Mouse (Mus musculus): ENCODE measurements around the gene 4931406P16Rik. TPM values are rescaled to one million over a fixed set of nuclear protein-coding genes. Genes with fewer than 3 reads are reported as not detected.

The 4931406P16Rik gene
- polyA plus RNA-seq, 1 experiment from 2014 or later, result 40.5 TPM

- Histone ChIP-seq H3K36me3 (ENCODE audit: control insufficient read depth, insufficient read depth, low read length) (peaks cover 89% of the 10 kb centered on the region), H3K4me1 (ENCODE audit: control insufficient read depth in 2 of 2, insufficient read depth in 2 of 2, low read length in 2 of 2) (no peaks in the 10 kb centered on the region), H3K27me3 (ENCODE audit: control insufficient read depth, insufficient read depth, low read length) (no peaks in the 10 kb centered on the region), H3K27ac (replicated peaks in 1 of 2; ENCODE audit: control insufficient read depth in 1 of 2, insufficient read depth in 1 of 2, low read depth in 2 of 2, low read length in 2 of 2) (peak overlapping the region in 1 of 2 experiments; percentile 51; a peak in 1 of 4 replicates), H3K4me2 (ENCODE audit: low read length) (no peak overlapping the region), H3K9ac (ENCODE audit: low read length) (no peak overlapping the region), H3K9me3 (ENCODE audit: control insufficient read depth, low read length) (no peaks in the 10 kb centered on the region), H3K4me3 (ENCODE audit: control insufficient read depth in 1 of 2, insufficient read depth in 1 of 2, low read depth in 1 of 2, low read length in 2 of 2) (no peak overlapping the region)
- 68% methylated on average over 3 of the region's 3 CpGs for WGBS
- ATAC-seq (ENCODE audit: insufficient number of reproducible peaks, insufficient read depth, low FRiP score, low read depth), result no peak
These were observed 58.2 kb downstream of the 4931406P16Rik start for GRCm38 (mm10) chr7:34255137-34255536.

DNA sequence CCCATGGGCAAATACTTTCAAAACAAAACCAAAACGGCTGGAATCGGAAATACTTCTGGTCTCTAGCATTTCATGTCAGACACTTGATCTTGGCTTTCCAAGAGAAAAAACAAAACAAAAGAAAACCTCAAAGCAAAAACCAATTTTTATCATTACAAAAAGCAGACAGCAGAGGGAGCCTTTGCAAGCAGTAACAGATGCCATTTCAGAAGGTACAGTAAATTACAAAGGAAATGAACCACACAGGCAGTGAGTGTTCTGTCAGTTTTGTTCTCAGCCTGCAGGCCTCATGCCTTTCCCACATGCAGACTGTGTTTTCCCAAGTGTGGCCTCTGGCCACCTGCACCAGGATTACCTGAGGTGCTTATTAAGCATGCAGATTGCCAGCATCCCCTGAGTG is 61.3 kb downstream of the 4931406P16Rik start:
- Histone ChIP-seq H3K4me1 (ENCODE audit: control insufficient read depth in 2 of 2, insufficient read depth in 2 of 2, low read length in 2 of 2) (no peaks in the 10 kb centered on the region), H3K4me3 (ENCODE audit: control insufficient read depth in 1 of 2, insufficient read depth in 1 of 2, low read depth in 1 of 2, low read length in 2 of 2) (no peak overlapping the region), H3K36me3 (ENCODE audit: control insufficient read depth, insufficient read depth, low read length) (peaks cover 90% of the 10 kb centered on the region), H3K4me2 (ENCODE audit: low read length) (no peak overlapping the region), H3K9ac (ENCODE audit: low read length) (no peak overlapping the region), H3K27ac (replicated peaks in 1 of 2; ENCODE audit: control insufficient read depth in 1 of 2, insufficient read depth in 1 of 2, low read depth in 2 of 2, low read length in 2 of 2) (no peak overlapping the region), H3K27me3 (ENCODE audit: control insufficient read depth, insufficient read depth, low read length) (no peaks in the 10 kb centered on the region), H3K9me3 (ENCODE audit: control insufficient read depth, low read length) (no peaks in the 10 kb centered on the region)
- 82% methylated on average over 2 of the region's 2 CpGs for WGBS
- no peak for ATAC-seq (ENCODE audit: insufficient number of reproducible peaks, insufficient read depth, low FRiP score, low read depth)

- H3K9ac ChIP-seq (ENCODE audit: low read length), result no peak within 1 kb of the TSS
- H3K27ac ChIP-seq (replicated peaks in 1 of 2; ENCODE audit: control insufficient read depth in 1 of 2, insufficient read depth in 1 of 2, low read depth in 2 of 2, low read length in 2 of 2), result no peak within 1 kb of the TSS
- H3K9me3 ChIP-seq (ENCODE audit: control insufficient read depth, low read length), result no peaks in the 10 kb centered on the region
- no peak within 1 kb of the TSS for H3K4me2 ChIP-seq (ENCODE audit: low read length)
- ATAC-seq (ENCODE audit: insufficient number of reproducible peaks, insufficient read depth, low FRiP score, low read depth), result no peak
- peaks cover 88% of the 10 kb centered on the region for H3K36me3 ChIP-seq (ENCODE audit: control insufficient read depth, insufficient read depth, low read length)
- no peak within 1 kb of the TSS for H3K4me3 ChIP-seq (ENCODE audit: control insufficient read depth in 1 of 2, insufficient read depth in 1 of 2, low read depth in 1 of 2, low read length in 2 of 2)
- H3K27me3 ChIP-seq (ENCODE audit: control insufficient read depth, insufficient read depth, low read length), result no peaks in the 10 kb centered on the region
- no peaks in the 10 kb centered on the region for H3K4me1 ChIP-seq (ENCODE audit: control insufficient read depth in 2 of 2, insufficient read depth in 2 of 2, low read length in 2 of 2)
- 93% methylated on average over 7 of the region's 7 CpGs for WGBS
These were observed 62.6 kb downstream of the 4931406P16Rik start, which contains the start of gene Gm6096 for GRCm38 (mm10) chr7:34250738-34251137. Gene Gm6096 (plus strand): TSS chr7:34251038.

GRCm38 (mm10) chr7:34246870-34247499 is 66.4 kb downstream of the 4931406P16Rik start:
- Histone ChIP-seq H3K36me3 (ENCODE audit: control insufficient read depth, insufficient read depth, low read length) (peaks cover 87% of the 10 kb centered on the region), H3K27ac (replicated peaks in 1 of 2; ENCODE audit: control insufficient read depth in 1 of 2, insufficient read depth in 1 of 2, low read depth in 2 of 2, low read length in 2 of 2) (no peak overlapping the region), H3K4me1 (ENCODE audit: control insufficient read depth in 2 of 2, insufficient read depth in 2 of 2, low read length in 2 of 2) (no peaks in the 10 kb centered on the region), H3K9ac (ENCODE audit: low read length) (no peak overlapping the region), H3K27me3 (ENCODE audit: control insufficient read depth, insufficient read depth, low read length) (no peaks in the 10 kb centered on the region), H3K4me3 (ENCODE audit: control insufficient read depth in 1 of 2, insufficient read depth in 1 of 2, low read depth in 1 of 2, low read length in 2 of 2) (no peak overlapping the region), H3K4me2 (ENCODE audit: low read length) (no peak overlapping the region), H3K9me3 (ENCODE audit: control insufficient read depth, low read length) (no peaks in the 10 kb centered on the region)
- no peak for ATAC-seq (ENCODE audit: insufficient number of reproducible peaks, insufficient read depth, low FRiP score, low read depth)
- 87% methylated on average over 3 of the region's 3 CpGs for WGBS

DNA sequence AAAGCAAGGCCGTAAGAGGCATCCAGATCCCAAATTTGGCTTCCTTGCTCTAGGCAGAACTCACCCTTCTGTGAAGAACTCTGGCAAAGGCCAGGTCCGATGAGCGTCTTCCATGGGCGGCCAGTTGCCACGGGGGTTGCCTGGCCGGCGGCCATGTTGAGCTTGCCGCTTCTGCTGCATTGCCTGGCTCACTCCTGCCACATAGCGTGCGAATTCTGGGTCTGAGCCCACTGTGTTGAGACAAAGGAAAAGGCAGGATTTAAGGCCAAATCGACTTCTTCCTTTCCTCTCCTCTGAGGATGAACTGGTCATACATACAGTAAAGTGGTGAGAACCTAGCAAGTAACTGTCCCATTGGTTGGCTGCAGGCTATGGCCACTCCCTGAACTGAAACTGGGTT is 71.2 kb downstream of the 4931406P16Rik start:
- H3K27ac ChIP-seq (replicated peaks in 1 of 2; ENCODE audit: control insufficient read depth in 1 of 2, insufficient read depth in 1 of 2, low read depth in 2 of 2, low read length in 2 of 2), result no peak overlapping the region
- no peak overlapping the region for H3K9ac ChIP-seq (ENCODE audit: low read length)
- H3K4me2 ChIP-seq (ENCODE audit: low read length), result no peak overlapping the region
- ATAC-seq (ENCODE audit: insufficient number of reproducible peaks, insufficient read depth, low FRiP score, low read depth), result no peak
- no peaks in the 10 kb centered on the region for H3K27me3 ChIP-seq (ENCODE audit: control insufficient read depth, insufficient read depth, low read length)
- H3K9me3 ChIP-seq (ENCODE audit: control insufficient read depth, low read length), result no peaks in the 10 kb centered on the region
- 93% methylated on average over 11 of the region's 11 CpGs for WGBS
- no peaks in the 10 kb centered on the region for H3K4me1 ChIP-seq (ENCODE audit: control insufficient read depth in 2 of 2, insufficient read depth in 2 of 2, low read length in 2 of 2)
- peaks cover 87% of the 10 kb centered on the region for H3K36me3 ChIP-seq (ENCODE audit: control insufficient read depth, insufficient read depth, low read length)
- H3K4me3 ChIP-seq (ENCODE audit: control insufficient read depth in 1 of 2, insufficient read depth in 1 of 2, low read depth in 1 of 2, low read length in 2 of 2), result no peak overlapping the region

DNA sequence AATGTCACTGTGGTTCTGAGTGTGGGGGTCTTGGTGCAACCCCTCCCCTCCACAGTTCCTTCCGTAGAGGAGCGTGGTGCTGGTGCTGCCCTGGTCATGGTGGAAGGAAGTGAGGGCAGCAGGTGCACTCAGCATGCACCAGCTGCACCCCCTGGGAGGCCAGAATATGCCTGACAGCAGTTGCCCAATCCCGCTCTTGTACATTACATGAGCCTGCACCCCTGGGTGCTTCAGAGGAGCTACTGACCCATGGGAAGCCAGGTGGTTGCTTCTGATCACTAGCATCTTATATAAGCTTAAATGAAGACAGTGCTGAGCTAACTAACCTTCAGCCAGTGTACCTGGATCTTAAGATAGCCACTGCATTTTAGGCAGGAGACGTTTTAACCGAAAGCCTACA is 75.3 kb downstream of the 4931406P16Rik start:
- Histone ChIP-seq H3K36me3 (ENCODE audit: control insufficient read depth, insufficient read depth, low read length) (peaks cover 68% of the 10 kb centered on the region), H3K4me2 (ENCODE audit: low read length) (no peak overlapping the region), H3K4me3 (ENCODE audit: control insufficient read depth in 1 of 2, insufficient read depth in 1 of 2, low read depth in 1 of 2, low read length in 2 of 2) (no peak overlapping the region), H3K27ac (replicated peaks in 1 of 2; ENCODE audit: control insufficient read depth in 1 of 2, insufficient read depth in 1 of 2, low read depth in 2 of 2, low read length in 2 of 2) (no peak overlapping the region), H3K9me3 (ENCODE audit: control insufficient read depth, low read length) (no peaks in the 10 kb centered on the region), H3K9ac (ENCODE audit: low read length) (no peak overlapping the region), H3K4me1 (ENCODE audit: control insufficient read depth in 2 of 2, insufficient read depth in 2 of 2, low read length in 2 of 2) (peaks cover 5 to 6% of the 10 kb centered on the region in 2 experiments), H3K27me3 (ENCODE audit: control insufficient read depth, insufficient read depth, low read length) (no peaks in the 10 kb centered on the region)
- 90% methylated on average over 5 of the region's 5 CpGs for WGBS
- no peak for ATAC-seq (ENCODE audit: insufficient number of reproducible peaks, insufficient read depth, low FRiP score, low read depth)

DNA sequence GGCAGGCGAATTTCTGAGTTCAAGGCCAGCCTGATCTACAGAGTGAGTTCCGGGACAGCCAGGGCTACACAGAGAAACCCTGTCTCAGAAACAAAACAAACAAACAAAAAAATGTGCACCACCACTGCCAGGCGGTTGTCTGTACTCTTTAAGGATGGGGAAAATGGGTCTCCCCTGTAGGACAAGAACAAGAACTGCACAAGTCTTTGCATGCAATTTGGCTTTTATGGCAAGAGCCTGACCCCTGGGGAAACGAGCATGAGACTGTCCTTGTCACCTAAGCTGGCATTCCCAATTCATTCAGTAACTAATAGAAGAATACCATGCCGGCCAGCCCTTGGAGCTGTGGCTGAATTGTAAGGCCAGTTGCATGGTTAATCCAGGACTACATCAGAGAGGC is 77.7 kb downstream of the 4931406P16Rik start:
- ATAC-seq (ENCODE audit: insufficient number of reproducible peaks, insufficient read depth, low FRiP score, low read depth), result no peak
- H3K27ac ChIP-seq (replicated peaks in 1 of 2; ENCODE audit: control insufficient read depth in 1 of 2, insufficient read depth in 1 of 2, low read depth in 2 of 2, low read length in 2 of 2), result no peak overlapping the region
- 90% methylated on average over 5 of the region's 5 CpGs for WGBS

More for the DNA sequence above, 77.7 kb downstream of the 4931406P16Rik start:
- no peaks in the 10 kb centered on the region for H3K9me3 ChIP-seq (ENCODE audit: control insufficient read depth, low read length)
- H3K4me2 ChIP-seq (ENCODE audit: low read length), result no peak overlapping the region
- H3K4me3 ChIP-seq (ENCODE audit: control insufficient read depth in 1 of 2, insufficient read depth in 1 of 2, low read depth in 1 of 2, low read length in 2 of 2), result no peak overlapping the region
- H3K9ac ChIP-seq (ENCODE audit: low read length), result no peak overlapping the region
- H3K36me3 ChIP-seq (ENCODE audit: control insufficient read depth, insufficient read depth, low read length), result peaks cover 47% of the 10 kb centered on the region
- H3K27me3 ChIP-seq (ENCODE audit: control insufficient read depth, insufficient read depth, low read length), result no peaks in the 10 kb centered on the region
- peaks cover 7 to 11% of the 10 kb centered on the region in 2 experiments for H3K4me1 ChIP-seq (ENCODE audit: control insufficient read depth in 2 of 2, insufficient read depth in 2 of 2, low read length in 2 of 2)
